Mouse (Mus musculus) C2C12 (cell line): ENCODE data around the gene Tmem258.

Experiments used
- CEBPB ChIP-seq: IDR thresholded peaks from one replicate; pipeline ENCODE4 v1.6.1; 2011; ENCODE audit warnings: low read depth, mild to moderate bottlenecking, control low read depth, moderate library complexity
- CTCF ChIP-seq: IDR thresholded peaks from one replicate; pipeline ENCODE4 v1.5.1; 2011; ENCODE audit not compliant: control insufficient read depth, insufficient read depth, insufficient read length
- MAX ChIP-seq: IDR thresholded peaks from one replicate; pipeline ENCODE4 v1.6.1; 2011; ENCODE audit warnings: mild to moderate bottlenecking, control low read depth
- MYOG ChIP-seq: IDR thresholded peaks from one replicate; pipeline ENCODE4 v1.6.1; 2011; ENCODE audit not compliant: control insufficient read depth, insufficient read length; ENCODE audit errors: extremely low read depth

- TF ChIP-seq MAX (no peak), CTCF (no peak), MYOG (no peak), CEBPB (no peak)
Measured at GRCm38 (mm10) chr19:10219593-10219992, 15.8 kb downstream of the Tmem258 start.
